Mouse (Mus musculus) olfactory bulb, adult 2 months (tissue): ENCODE data around the gene Gstm5.

Experiments used
- CTCF ChIP-seq: fragments of 200-500 bp; IDR thresholded peaks from 2 replicates; pipeline ENCODE4 v1.5.1; 2012; ENCODE audit warnings: low read depth, mild to moderate bottlenecking, low read length, moderate library complexity; ENCODE audit not compliant: insufficient read depth
- POLR2A ChIP-seq: fragments of 200-500 bp; IDR thresholded peaks from 2 replicates; pipeline ENCODE4 v1.6.1; 2012; ENCODE audit warnings: mild to moderate bottlenecking, low read depth, low read length, moderate library complexity; ENCODE audit not compliant: insufficient read depth

DNA sequence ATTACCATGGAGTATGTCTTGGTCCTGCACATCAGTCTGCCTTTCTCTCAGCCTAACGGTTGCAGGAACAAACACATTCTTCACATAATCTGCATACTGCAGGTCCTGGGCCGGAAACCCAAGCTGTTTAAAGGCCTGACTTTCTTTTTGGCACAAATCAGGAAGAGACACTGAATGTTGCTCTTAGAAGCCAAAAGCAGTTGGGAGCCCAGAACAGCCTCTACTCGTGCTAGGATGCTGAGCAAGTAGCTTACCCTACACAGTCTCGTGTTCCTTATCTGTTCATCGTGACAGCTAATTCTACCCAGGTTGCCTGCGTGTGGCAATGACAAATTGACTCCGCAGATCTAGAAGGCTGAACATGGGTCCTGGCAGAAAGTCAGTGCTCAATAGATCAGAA is 44.9 kb downstream of the Gstm5 start:
- TF ChIP-seq POLR2A (no peak), CTCF (no peak)
